Mouse (Mus musculus): ENCODE data around the gene Acer1. TPM values are rescaled to one million over a fixed set of nuclear protein-coding genes. Genes with fewer than 3 reads are reported as not detected.

The Acer1 gene
- total and polyA plus RNA-seq, 3 experiments = not detected

DNA sequence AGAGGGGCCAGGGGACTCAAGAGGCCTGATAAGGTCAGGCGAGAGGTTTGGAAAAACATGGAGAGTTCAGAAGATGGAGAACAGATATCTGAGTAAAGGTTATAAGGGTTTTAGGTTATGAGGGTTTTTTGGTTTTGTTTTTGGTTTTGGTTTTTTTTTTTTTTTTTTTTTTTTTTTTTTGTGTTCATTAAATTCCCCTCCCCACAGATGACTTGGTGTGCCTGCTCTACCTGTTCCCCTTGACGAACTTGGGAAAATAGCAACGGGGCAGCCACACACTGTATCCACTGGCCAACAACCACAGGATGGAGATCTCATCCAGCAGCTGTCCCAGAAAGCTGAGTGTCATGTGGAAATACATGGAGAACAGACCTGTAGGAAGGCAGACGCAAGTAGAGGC, 23.3 kb downstream of the Acer1 start:
- Histone ChIP-seq H3K36me3 (replicated peaks in 1 of 2; ENCODE audit: control insufficient read depth in 1 of 2, insufficient read depth in 1 of 2, low read length in 1 of 2) (no peaks in the 10 kb centered on the region), H3K9ac (ENCODE audit: insufficient read depth, low read depth) (no peak overlapping the region), H3K4me1 (ENCODE audit: control insufficient read depth in 1 of 2, insufficient read depth in 2 of 2) (peaks cover 7 to 13% of the 10 kb centered on the region in 2 experiments), H3K27ac (ENCODE audit: insufficient read depth, low read depth) (no peak overlapping the region), H3K79me2 (replicated peaks; ENCODE audit: control insufficient read depth, extremely low read depth, insufficient read depth, poor library complexity, severe bottlenecking) (no peaks in the 10 kb centered on the region), H3K4me3 (replicated peaks in 1 of 3; ENCODE audit: low read depth in 2 of 3, low read length in 2 of 3, poor library complexity in 1 of 3) (no peak overlapping the region), H3K4me2 (ENCODE audit: insufficient read depth, low read depth, poor library complexity, severe bottlenecking) (peak overlapping the region; percentile 72; the same call in 1 of the 2 replicates), H3K9me3 (replicated peaks; ENCODE audit: low read length) (peaks cover 4% of the 10 kb centered on the region), H3K27me3 (replicated peaks) (peaks cover 24% of the 10 kb centered on the region)
- dilution Hi-C loops (cut with MboI; ENCODE audit: extremely low pct_ligation_motif_present, extremely low pct_unique_long_range_greater_than_20kb, low sequenced_read_pairs) = no loop called here
- TF ChIP-seq RCOR1 (conservative IDR thresholded peaks at IDR 0.05; ENCODE audit: low read depth, low read length) = no peak
- TF ChIP-seq TCF12 (IDR thresholded peaks at IDR 0.05; ENCODE audit: low read depth, low read length) = no peak
- no peak for TF ChIP-seq MAFK (IDR thresholded peaks at IDR 0.05; ENCODE audit: insufficient replicate concordance, low read length)
- TF ChIP-seq BHLHE40 (IDR thresholded peaks at IDR 0.05; ENCODE audit: low read depth, low read length) = no peak
- no peak for TF ChIP-seq RAD21 (IDR thresholded peaks at IDR 0.05; ENCODE audit: low read depth, low read length)
- peak; percentile 58 for TF ChIP-seq ZNF384 (IDR thresholded peaks at IDR 0.05; ENCODE audit: low read depth, low read length)
- DNase-seq (ENCODE audit: extremely low read depth) = no peak
- in situ Hi-C loops (cut with MboI; ENCODE audit: low pct_ligation_motif_present, low pct_unique_long_range_greater_than_20kb, low sequenced_read_pairs) = no loop called here

DNA sequence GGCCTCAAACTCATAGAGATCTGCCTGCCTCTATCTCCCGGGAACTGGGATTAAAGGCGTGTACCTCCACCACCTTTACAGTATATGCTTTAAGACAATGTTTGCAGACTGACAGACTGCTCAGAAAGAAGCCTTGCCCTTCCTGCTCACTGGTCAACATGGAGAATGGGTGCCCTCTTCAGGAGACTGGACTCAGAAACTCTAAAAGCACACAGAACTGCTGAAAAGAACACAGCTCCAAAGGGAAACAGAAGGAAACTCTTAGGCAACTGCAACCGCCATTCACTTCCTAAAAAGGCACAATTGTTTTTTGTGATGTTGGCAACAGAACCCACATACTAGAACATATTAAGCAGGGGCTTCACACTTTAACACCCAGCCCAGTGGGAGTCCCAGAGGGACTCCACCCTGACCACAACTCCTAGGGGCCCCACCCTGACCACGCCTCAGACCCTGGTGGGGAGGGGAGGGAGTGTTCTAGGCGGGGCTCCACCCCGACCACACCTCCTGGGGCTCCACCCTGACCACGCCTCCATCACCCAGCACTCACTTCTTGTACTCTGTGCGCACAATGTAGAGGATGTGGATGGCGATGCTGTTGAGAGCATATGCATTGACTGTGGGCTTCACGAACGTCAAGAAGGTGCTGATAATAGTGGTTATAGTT, 24.0 kb downstream of the Acer1 start:
- H3K9ac ChIP-seq (ENCODE audit: insufficient read depth, low read depth) = no peak overlapping the region
- no peaks in the 10 kb centered on the region for H3K79me2 ChIP-seq (replicated peaks; ENCODE audit: control insufficient read depth, extremely low read depth, insufficient read depth, poor library complexity, severe bottlenecking)
- dilution Hi-C loops (cut with MboI; ENCODE audit: extremely low pct_ligation_motif_present, extremely low pct_unique_long_range_greater_than_20kb, low sequenced_read_pairs) (no loop called here), in situ Hi-C loops (cut with MboI; ENCODE audit: low pct_ligation_motif_present, low pct_unique_long_range_greater_than_20kb, low sequenced_read_pairs) (no loop called here)
- peak; percentile 68 for DNase-seq (ENCODE audit: extremely low read depth)
- H3K27me3 ChIP-seq (replicated peaks) = peaks cover 29% of the 10 kb centered on the region
- peaks cover 4% of the 10 kb centered on the region for H3K9me3 ChIP-seq (replicated peaks; ENCODE audit: low read length)
- no peak for TF ChIP-seq EP300 (IDR thresholded peaks at IDR 0.05; ENCODE audit: low read length)
- no peak for TF ChIP-seq NRF1 (IDR thresholded peaks at IDR 0.05; ENCODE audit: low read depth, low read length)
- TF ChIP-seq ZMIZ1 (IDR thresholded peaks at IDR 0.05; ENCODE audit: low read depth, low read length) = no peak
- TF ChIP-seq BHLHE40 (IDR thresholded peaks at IDR 0.05; ENCODE audit: low read depth, low read length) = peak; percentile 23; the same call in 1 of the 2 replicates
- no peak for TF ChIP-seq RCOR1 (conservative IDR thresholded peaks at IDR 0.05; ENCODE audit: low read depth, low read length)
- TF ChIP-seq MAZ (IDR thresholded peaks at IDR 0.05; ENCODE audit: low read depth, low read length) = peak; percentile 93
- TF ChIP-seq SMC3 (IDR thresholded peaks at IDR 0.05; ENCODE audit: low read depth, low read length) = peak; percentile 21; the same call in 1 of the 2 replicates
- TF ChIP-seq PAX5 (IDR thresholded peaks at IDR 0.05; ENCODE audit: low read length) = no peak
- TF ChIP-seq GABPA (IDR thresholded peaks at IDR 0.05; ENCODE audit: insufficient replicate concordance, low read depth, low read length) = no peak
- TF ChIP-seq ETS1 (conservative IDR thresholded peaks at IDR 0.05; ENCODE audit: low read depth, low read length) = no peak
- peak; percentile 52 for TF ChIP-seq RAD21 (IDR thresholded peaks at IDR 0.05; ENCODE audit: low read depth, low read length)
- TF ChIP-seq E2F4 (IDR thresholded peaks at IDR 0.05; ENCODE audit: insufficient replicate concordance, low read depth, low read length) = no peak
- 0 out of 2 replicates have a peak, but pooled peaks have one; percentile 35 for TF ChIP-seq IRF4 (IDR thresholded peaks at IDR 0.05; ENCODE audit: low read depth, low read length)
- TF ChIP-seq CTCF (conservative IDR thresholded peaks at IDR 0.05 in 1 of 2, IDR thresholded peaks at IDR 0.05 in 1 of 2; ENCODE audit: low read depth in 2 of 2, low read length in 2 of 2) = peak in 1 of 2 experiments; percentile 55; a peak in 2 of 4 replicates
- no peak for TF ChIP-seq USF2 (conservative IDR thresholded peaks at IDR 0.05; ENCODE audit: low read depth, low read length)
- TF ChIP-seq MAFK (IDR thresholded peaks at IDR 0.05; ENCODE audit: insufficient replicate concordance, low read length) = no peak
- peak overlapping the region; percentile 72 for H3K4me2 ChIP-seq (ENCODE audit: insufficient read depth, low read depth, poor library complexity, severe bottlenecking)
- H3K4me1 ChIP-seq (ENCODE audit: control insufficient read depth in 1 of 2, insufficient read depth in 2 of 2) = peaks cover 7 to 13% of the 10 kb centered on the region in 2 experiments
- H3K4me3 ChIP-seq (replicated peaks in 1 of 3; ENCODE audit: low read depth in 2 of 3, low read length in 2 of 3, poor library complexity in 1 of 3) = no peak overlapping the region
- H3K36me3 ChIP-seq (replicated peaks in 1 of 2; ENCODE audit: control insufficient read depth in 1 of 2, insufficient read depth in 1 of 2, low read length in 1 of 2) = no peaks in the 10 kb centered on the region
- H3K27ac ChIP-seq (ENCODE audit: insufficient read depth, low read depth) = no peak overlapping the region

All from CH12.LX (cell line).